Mouse (Mus musculus) intestine, embryonic 14.5 days (tissue): ENCODE results near the gene Hectd4. TPM values are rescaled to one million over a fixed set of nuclear protein-coding genes. Genes with fewer than 3 reads are reported as not detected.
A peak's percentile ranks its signal among the peaks of the same experiment; 100 is the strongest.

ENCODE experiments used
- ATAC-seq: fragments of 200-750 bp; cut with Nextera tagmentation; replicated peaks from 2 replicates; pipeline ENCODE4 v1.8.0; 2017; ENCODE audit warnings: low read depth, moderate number of reproducible peaks, moderate TSS enrichment, moderate library complexity; ENCODE audit not compliant: low FRiP score, low TSS enrichment
- DNase-seq: peaks from one replicate; pipeline ENCODE4 v3.0.0-alpha.2; 2018; ENCODE audit warnings: low spot score
- H3K27ac ChIP-seq: fragments of 300-500 bp; sonication (generic); 2 replicates; pipeline ENCODE4 v1.5.1; 2014; ENCODE audit warnings: low read depth, mild to moderate bottlenecking, control low read depth
- H3K27me3 ChIP-seq: fragments of 300-500 bp; sonication (generic); replicated peaks from 2 replicates; pipeline ENCODE4 v1.6.1; 2014; ENCODE audit warnings: low read length, control low read depth; ENCODE audit not compliant: control insufficient read depth, insufficient read depth
- H3K36me3 ChIP-seq: fragments of 300-500 bp; sonication (generic); 2 replicates; pipeline ENCODE4 v1.6.1; 2014; ENCODE audit warnings: low read length, control low read depth; ENCODE audit not compliant: control insufficient read depth, insufficient read depth
- H3K4me1 ChIP-seq: fragments of 300-500 bp; sonication (generic); replicated peaks from 2 replicates; pipeline ENCODE4 v1.6.1; 2014; ENCODE audit warnings: low read length, control low read depth, mixed read lengths; ENCODE audit not compliant: control insufficient read depth, insufficient read depth
- H3K4me2 ChIP-seq: fragments of 300-500 bp; sonication (generic); 2 replicates; pipeline ENCODE4 v1.6.1; 2014; ENCODE audit warnings: low read length
- H3K4me3 ChIP-seq: fragments of 300-500 bp; sonication (generic); 2 replicates; pipeline ENCODE4 v1.5.1; 2014; ENCODE audit warnings: low read depth, low read length, control low read depth, mixed read lengths
- H3K9ac ChIP-seq: fragments of 300-500 bp; sonication (generic); 2 replicates; pipeline ENCODE4 v1.6.1; 2014; ENCODE audit warnings: mild to moderate bottlenecking, low read length
- H3K9me3 ChIP-seq: fragments of 300-500 bp; sonication (generic); 2 replicates; pipeline ENCODE4 v1.6.1; 2016; ENCODE audit warnings: low read length, control low read depth; ENCODE audit not compliant: control insufficient read depth
- WGBS: fragments of 180-500 bp; shearing (Covaris S2); extraction: QIAGEN DNeasy Blood & Tissue Kit; methylation state at CpG from one replicate; pipeline ENCODE4 v1.1.7; 2014; 5-methylcytosine and 5-hydroxymethylcytosine counted together
- polyA plus RNA-seq: library from polyadenylated mRNA; unstranded; fragments of >200 nt; fragmentation: Nextera tagmentation; extraction: Ambion mirVana; gene quantifications from 2 replicates; pipeline ENCODE4 v1.2.1, GENCODE M21; 2014

The Hectd4 gene
- polyA plus RNA-seq, 1 experiment from 2014 or later: 8.1 TPM

GRCm38 (mm10) chr5:121398146-121398964 lies 178.3 kb downstream of the Hectd4 start:
- DNase-seq: peak; percentile 77
- peak; percentile 37; the same call in 1 of the 2 replicates for ATAC-seq
- H3K27ac ChIP-seq: peak overlapping the region; percentile 6; the same call in 1 of the 2 replicates

GRCm38 (mm10) chr5:121398965-121399462 lies 179.0 kb downstream of the Hectd4 start:
- ATAC-seq: no peak
- peaks cover 12% of the 10 kb centered on the region; the same call in 1 of the 2 replicates for H3K36me3 ChIP-seq
- peak overlapping the region; percentile 94 for H3K4me2 ChIP-seq
- no peaks in the 10 kb centered on the region for H3K9me3 ChIP-seq
- no peak overlapping the region for H3K27ac ChIP-seq
- peak overlapping the region; percentile 98 for H3K4me3 ChIP-seq
- no peak for DNase-seq
- H3K4me1 ChIP-seq: peaks cover 12% of the 10 kb centered on the region; the same call in 1 of the 2 replicates
- H3K27me3 ChIP-seq: no peaks in the 10 kb centered on the region
- peak overlapping the region; percentile 61 for H3K9ac ChIP-seq
- 50% methylated on average over 9 of the region's 9 CpGs for WGBS

More at GRCm38 (mm10) chr5:121398146-121398964, 178.3 kb downstream of the Hectd4 start:
- peak overlapping the region; percentile 94 for H3K4me2 ChIP-seq
- WGBS: 2% methylated on average over 65 of the region's 67 CpGs
- 0 out of 2 replicates have a peak, but pooled peaks cover 5% of the 10 kb centered on the region for H3K36me3 ChIP-seq
- H3K27me3 ChIP-seq: no peaks in the 10 kb centered on the region
- H3K4me1 ChIP-seq: peaks cover 12% of the 10 kb centered on the region; the same call in 1 of the 2 replicates
- H3K4me3 ChIP-seq: peak overlapping the region; percentile 98
- H3K9ac ChIP-seq: peak overlapping the region; percentile 61
- H3K9me3 ChIP-seq: no peaks in the 10 kb centered on the region

GRCm38 (mm10) chr5:121399540-121399939 lies 179.5 kb downstream of the Hectd4 start:
- no peak overlapping the region for H3K4me2 ChIP-seq
- ATAC-seq (no peak), DNase-seq (no peak)
- H3K9me3 ChIP-seq: no peaks in the 10 kb centered on the region
- H3K4me3 ChIP-seq: no peak overlapping the region
- no peaks in the 10 kb centered on the region for H3K27me3 ChIP-seq
- H3K4me1 ChIP-seq: peaks cover 12% of the 10 kb centered on the region; the same call in 1 of the 2 replicates
- no peak overlapping the region for H3K9ac ChIP-seq
- no peak overlapping the region for H3K27ac ChIP-seq
- WGBS: 83% methylated on average over 5 of the region's 5 CpGs
- peaks cover 13% of the 10 kb centered on the region; the same call in 1 of the 2 replicates for H3K36me3 ChIP-seq

GRCm38 (mm10) chr5:121400064-121400463 lies 180.0 kb downstream of the Hectd4 start:
- no peak for DNase-seq
- H3K9me3 ChIP-seq: no peaks in the 10 kb centered on the region

GRCm38 (mm10) chr5:121400849-121401248 lies 180.8 kb downstream of the Hectd4 start:
- peaks cover 13% of the 10 kb centered on the region; the same call in 1 of the 2 replicates for H3K36me3 ChIP-seq
- no peak overlapping the region for H3K27ac ChIP-seq
- H3K27me3 ChIP-seq: no peaks in the 10 kb centered on the region
- no peak overlapping the region for H3K4me3 ChIP-seq
- WGBS: 79% methylated on average over 5 of the region's 5 CpGs
- no peaks in the 10 kb centered on the region for H3K9me3 ChIP-seq
- no peak for ATAC-seq
- H3K4me1 ChIP-seq: peaks cover 12% of the 10 kb centered on the region; the same call in 1 of the 2 replicates
- H3K4me2 ChIP-seq: no peak overlapping the region
- DNase-seq: no peak
- H3K9ac ChIP-seq: no peak overlapping the region

More at GRCm38 (mm10) chr5:121400064-121400463, 180.0 kb downstream of the Hectd4 start:
- ATAC-seq: no peak
- H3K9ac ChIP-seq: no peak overlapping the region
- H3K4me3 ChIP-seq: no peak overlapping the region
- H3K36me3 ChIP-seq: peaks cover 13% of the 10 kb centered on the region; the same call in 1 of the 2 replicates
- H3K27ac ChIP-seq: no peak overlapping the region
- H3K4me2 ChIP-seq: no peak overlapping the region
- H3K27me3 ChIP-seq: no peaks in the 10 kb centered on the region
- WGBS: 57% methylated on average over 5 of the region's 5 CpGs
- H3K4me1 ChIP-seq: peaks cover 12% of the 10 kb centered on the region; the same call in 1 of the 2 replicates

- ATAC-seq: no peak
- no peak overlapping the region for H3K27ac ChIP-seq
- 87% methylated on average over 8 of the region's 8 CpGs for WGBS
- no peaks in the 10 kb centered on the region for H3K27me3 ChIP-seq
- H3K4me2 ChIP-seq: no peak overlapping the region
- H3K4me3 ChIP-seq: no peak overlapping the region
- H3K4me1 ChIP-seq: no peaks in the 10 kb centered on the region
- no peak for DNase-seq
- H3K36me3 ChIP-seq: peaks cover 58% of the 10 kb centered on the region
- H3K9me3 ChIP-seq: no peaks in the 10 kb centered on the region
- H3K9ac ChIP-seq: no peak overlapping the region
These were observed 187.8 kb downstream of the Hectd4 start for GRCm38 (mm10) chr5:121407856-121408255.

- Histone ChIP-seq H3K36me3 (peaks cover 76% of the 10 kb centered on the region), H3K4me2 (no peak overlapping the region), H3K27me3 (no peaks in the 10 kb centered on the region), H3K9ac (no peak overlapping the region), H3K4me3 (no peak overlapping the region), H3K9me3 (no peaks in the 10 kb centered on the region), H3K27ac (no peak overlapping the region), H3K4me1 (no peaks in the 10 kb centered on the region)
- ATAC-seq (0 out of 2 replicates have a peak, but pooled peaks have one; percentile 47), DNase-seq (no peak)
- WGBS: 73% methylated on average over 4 of the region's 4 CpGs
These were observed 191.0 kb downstream of the Hectd4 start for GRCm38 (mm10) chr5:121410975-121411374.
